16 mouse cellular contexts compared by ENCODE assay signal in genomic region chr13:41374886-41375285, GRCm38 (mm10).
"Had no signal": no experiment of that assay in that cellular context is flagged by ENCODE, and none has a peak within 500 bp of the region (broad histone marks: within the 10 kb centered on the region; RNA-seq: fewer than 3 reads in every experiment).

No protein-coding gene starts in this region.

- H3K4me1 ChIP-seq: stomach, embryonic 15.5 days had no signal

- H3K4me2 ChIP-seq: neural tube, embryonic 13.5 days; neural tube, embryonic 15.5 days; stomach, embryonic 15.5 days had no signal

- H3K27ac ChIP-seq: neural tube, embryonic 13.5 days; neural tube, embryonic 15.5 days; stomach, embryonic 15.5 days; stomach, postnatal 0 days had no signal

- H3K9ac ChIP-seq: neural tube, embryonic 13.5 days; neural tube, embryonic 15.5 days; stomach, embryonic 15.5 days had no signal

- H3K4me3 ChIP-seq: neural tube, embryonic 13.5 days; neural tube, embryonic 15.5 days; stomach, embryonic 15.5 days had no signal

- H3K27me3 ChIP-seq: neural tube, embryonic 13.5 days; neural tube, embryonic 15.5 days; stomach, embryonic 15.5 days had no signal

- DNase-seq: retina, postnatal 1 day; right cerebral cortex, adult 18-20 months; right cerebral cortex, postnatal 14 days; right cerebral cortex, postnatal 25 days; right cerebral cortex, postnatal 4 days; spleen, adult 18-20 months; thymus, adult 18-20 months; thymus, adult 2 months; thymus, postnatal 14 days; thymus, postnatal 25 days; thymus, postnatal 36 days; thymus, postnatal 4 days had no signal

- H3K9me3 ChIP-seq: neural tube, embryonic 13.5 days; neural tube, embryonic 15.5 days; stomach, embryonic 15.5 days had no signal

- H3K36me3 ChIP-seq: neural tube, embryonic 13.5 days; neural tube, embryonic 15.5 days; stomach, embryonic 15.5 days had no signal
